Mouse (Mus musculus) adrenal gland, postnatal 36 days (tissue): ENCODE data around the gene Gm7534. TPM values are rescaled to one million over a fixed set of nuclear protein-coding genes. Genes with fewer than 3 reads are reported as not detected.

ENCODE experiments used
- total RNA-seq, 2 experiments: library from RNA; stranded (reverse); gene quantifications; 2 replicates each; pipeline ENCODE4 v1.2.3; 2021

Gene Gm7534
- total RNA-seq, 2 experiments from 2014 or later = not detected

Other genes starting within 250 kb of the Gm7534 start
- gene Hmgn2, start 234.4 kb downstream of the Gm7534 start, total RNA-seq = 100 to 1,000 TPM; 130 to 337 TPM
- 10 to 100 TPM; 42.8 to 53.9 TPM for gene Dhdds, start 202.1 kb downstream of the Gm7534 start, total RNA-seq
- not detected for gene Lin28a, start 184.2 kb downstream of the Gm7534 start, total RNA-seq
- not detected for gene Zfp683, start 149.2 kb downstream of the Gm7534 start, total RNA-seq
- gene Crybg2, start 142.2 kb downstream of the Gm7534 start, total RNA-seq = not detected
- 10 to 100 TPM; 10.9 to 12.0 TPM for gene Cd52, start 107.9 kb downstream of the Gm7534 start, total RNA-seq
- 1 to 10 TPM; 5.2 to 8.5 TPM for gene Ubxn11, start 100.4 kb downstream of the Gm7534 start, total RNA-seq
- 10 to 100 TPM; 66.8 to 86.5 TPM for gene Sh3bgrl3, start 74.2 kb downstream of the Gm7534 start, total RNA-seq
- 10 to 100 TPM; 15.6 to 20.4 TPM for gene Cep85, start 15.9 kb downstream of the Gm7534 start, total RNA-seq
- gene Catsper4, start 24.4 kb upstream of the Gm7534 start, total RNA-seq = not detected
- under 1 TPM; 0.23 to 0.40 TPM for gene Cnksr1, start 35.4 kb upstream of the Gm7534 start, total RNA-seq
- not detected for gene E130218I03Rik, start 40.7 kb upstream of the Gm7534 start, total RNA-seq
- gene Zfp593, start 42.6 kb upstream of the Gm7534 start, total RNA-seq = 10 to 100 TPM in 1 of 2 experiments, 1 to 10 TPM in 1; 9.6 to 12.9 TPM
- gene Gm30191, start 43.9 kb upstream of the Gm7534 start, total RNA-seq = not detected
- gene Grrp1, start 51.1 kb upstream of the Gm7534 start, total RNA-seq = 10 to 100 TPM in 1 of 2 experiments, 1 to 10 TPM in 1; 6.0 to 11.6 TPM
- 10 to 100 TPM; 18.2 to 19.0 TPM for gene Pdik1l, start 84.9 kb upstream of the Gm7534 start, total RNA-seq
- gene Trim63, start 112.1 kb upstream of the Gm7534 start, total RNA-seq = not detected
- gene Slc30a2, start 140.2 kb upstream of the Gm7534 start, total RNA-seq = 10 to 100 TPM; 21.6 to 41.1 TPM
- gene Extl1, start 180.8 kb upstream of the Gm7534 start, total RNA-seq = 1 to 10 TPM; 1.7 to 2.3 TPM
- gene Pafah2, start 193.3 kb upstream of the Gm7534 start, total RNA-seq = 10 to 100 TPM; 14.7 to 16.0 TPM